Comparison of ENCODE assay signal across 11 mouse cellular contexts in the genomic region with DNA sequence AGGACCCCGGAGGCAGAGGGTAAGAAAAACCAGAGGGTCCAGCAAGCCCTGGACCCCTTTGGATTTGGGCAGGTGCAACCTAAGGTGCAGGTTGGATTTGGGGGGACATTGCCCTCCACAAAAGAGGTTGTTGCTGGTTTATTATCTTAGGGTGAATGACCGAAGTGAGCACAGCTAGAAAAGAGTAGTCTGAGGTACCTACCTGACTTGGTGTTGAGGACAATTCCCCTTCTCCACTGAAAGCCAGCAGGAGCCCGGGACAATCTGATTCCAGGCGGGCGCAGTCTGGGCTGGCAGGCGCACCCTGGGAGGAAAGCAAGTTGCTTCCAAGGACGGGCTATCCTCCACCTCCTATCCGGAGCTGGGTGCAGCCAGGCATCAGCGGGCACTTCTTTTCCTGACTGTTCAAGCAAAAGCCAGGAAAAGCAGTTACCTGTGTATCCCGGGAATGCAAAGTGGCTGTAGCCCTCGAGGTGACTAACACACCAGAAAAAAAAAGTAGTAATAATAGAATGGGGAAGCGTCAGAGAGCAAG. TPM values are rescaled to one million over a fixed set of nuclear protein-coding genes. Genes with fewer than 3 reads are reported as not detected.
DNase-seq lines count a peak whose midpoint lies in the region; ATAC-seq lines count a peak whose summit lies in the region.
"Had no signal": no experiment of that assay in that cellular context is flagged by ENCODE, and none has a peak within 500 bp of the region (broad histone marks: within the 10 kb centered on the region; RNA-seq: fewer than 3 reads in every experiment).

A gene (minus strand): TSS at position 485 of the 535 bp plus-strand sequence.

- peak within 1 kb of the TSS; percentile 9; the same call in 1 of the 2 replicates for H3K9ac ChIP-seq in hindbrain, embryonic 15.5 days

- no peaks in the 10 kb centered on the region for H3K36me3 ChIP-seq in hindbrain, embryonic 15.5 days
- no peaks in the 10 kb centered on the region for H3K36me3 ChIP-seq in midbrain, embryonic 10.5 days

- no peak for ATAC-seq in hindbrain, embryonic 15.5 days (ENCODE audit: low FRiP score, low read depth)
- no peak for ATAC-seq in CD4-positive, CD25-positive, alpha-beta regulatory T cell, adult 4 months
- ATAC-seq in activated CD4-positive, CD25-positive, alpha-beta regulatory T cell, adult 4 months: no peak

- WGBS in hindbrain, embryonic 15.5 days: 4% methylated on average over 12 of the region's 12 CpGs
- 3% methylated on average over 12 of the region's 12 CpGs for WGBS in midbrain, embryonic 10.5 days

- H3K27ac ChIP-seq in hindbrain, embryonic 15.5 days (replicated peaks): no peak within 1 kb of the TSS
- H3K27ac ChIP-seq in midbrain, embryonic 10.5 days (replicated peaks): peak within 1 kb of the TSS; percentile 68

- H3K4me3 ChIP-seq in hindbrain, embryonic 15.5 days: peak within 1 kb of the TSS; percentile 49
- peak within 1 kb of the TSS; percentile 69 for H3K4me3 ChIP-seq in midbrain, embryonic 10.5 days

- H3K4me1 ChIP-seq in hindbrain, embryonic 15.5 days (replicated peaks): peaks cover 13% of the 10 kb centered on the region
- peaks cover 15% of the 10 kb centered on the region for H3K4me1 ChIP-seq in midbrain, embryonic 10.5 days

- peak within 1 kb of the TSS; percentile 99 for H3K4me2 ChIP-seq in hindbrain, embryonic 15.5 days

- no peaks in the 10 kb centered on the region for H3K9me3 ChIP-seq in hindbrain, embryonic 15.5 days
- no peaks in the 10 kb centered on the region for H3K9me3 ChIP-seq in midbrain, embryonic 10.5 days (replicated peaks)

- DNase-seq in gastrocnemius, postnatal 10 days: peak; percentile 12
- DNase-seq in gastrocnemius, adult 8-10 months (ENCODE audit: low spot score in 2 of 2): no peak
- DNase-seq in ES-CJ7 (ENCODE audit: low read depth, low spot score): peak; percentile 26
- DNase-seq in midbrain, embryonic 10.5 days (ENCODE audit: low spot score): peak; percentile 22
- no peak for DNase-seq in urinary bladder, adult 18-20 months (ENCODE audit: low spot score in 2 of 2)
- DNase-seq: B cell, adult 2 months had no signal

- H3K27me3 ChIP-seq in hindbrain, embryonic 15.5 days: peaks cover 51% of the 10 kb centered on the region
- H3K27me3 ChIP-seq in midbrain, embryonic 10.5 days (ENCODE audit: low read depth, poor library complexity, severe bottlenecking): peaks cover 60% of the 10 kb centered on the region

RNA-seq across cellular contexts. Expression of the gene that starts here (rescaled TPM):
- total RNA-seq in gastrocnemius, postnatal 10 days (2021): 1 to 10 TPM; 2.4 to 2.9 TPM
- under 1 TPM in 3 of 4 experiments, not detected in 1; 0.16 to 0.19 (median 0.19) TPM for total RNA-seq in gastrocnemius, adult 8-10 months (2022)
- polyA plus RNA-seq in hindbrain, embryonic 15.5 days (2015; fragmentation: Nextera tagmentation; extraction: Ambion mirVana): 7.0 and 7.3 TPM in 2 replicates
- polyA plus RNA-seq in midbrain, embryonic 10.5 days (2016; fragmentation: Nextera tagmentation; extraction: Ambion mirVana): 0.22 and 0.29 TPM in 2 replicates
- not detected for polyA plus RNA-seq in CD4-positive, CD25-positive, alpha-beta regulatory T cell, adult 4 months (2017; shearing (Covaris generic))
- polyA plus RNA-seq in activated CD4-positive, CD25-positive, alpha-beta regulatory T cell, adult 4 months (2017; shearing (Covaris generic)): not detected
- total RNA-seq: hematopoietic stem cell, adult 5-6 weeks; neutrophil, adult 5-6 weeks had no signal

Comparison
In these comparisons a context has a peak if more than half of its experiments do, and no peak if none do; other contexts are left out.
1. DNase-seq: peak in gastrocnemius, postnatal 10 days (single experiment) and ES-CJ7 (single experiment); none in gastrocnemius, adult 8-10 months (0 of 2) and urinary bladder, adult 18-20 months (0 of 2).
2. Peak in DNase-seq, H3K4me3 ChIP-seq and H3K27ac ChIP-seq in midbrain, embryonic 10.5 days; RNA of the gene not detected or under 1 TPM.